Mouse (Mus musculus) adrenal gland, postnatal 10 days (tissue): ENCODE results near the gene Smyd3. TPM values are rescaled to one million over a fixed set of nuclear protein-coding genes. Genes with fewer than 3 reads are reported as not detected.

Experiments used
- DNase-seq: peaks from one replicate; pipeline ENCODE4 v3.0.0; 2021; ENCODE audit warnings: mixed read lengths
- long read RNA-seq, 2 experiments: library from polyadenylated mRNA; stranded (forward); transcript quantifications; one replicate each; pipeline ENCODE4 v2.0.0; 2021
- total RNA-seq, 2 experiments: library from RNA; stranded (reverse); gene quantifications; 2 replicates each; pipeline ENCODE4 v1.2.3; 2021

The Smyd3 gene
- 1 to 10 TPM; 6.0 to 8.0 TPM for total RNA-seq
- long read RNA-seq, experiment 1, partial matches to known transcripts, result 1 of 4 reads
- long read RNA-seq, experiment 1, other reads (novel, unspliced or antisense), result 1 of 4 reads
- long read RNA-seq, experiment 2, partial matches to known transcripts, result 1 of 2 reads
- long read RNA-seq, experiment 2, other reads (novel, unspliced or antisense), result 1 of 2 reads

- peak; percentile 89 for DNase-seq
Observed at GRCm38 (mm10) chr1:179517713-179518465, at the start of gene Smyd3. Smyd3 (minus strand) TSS chr1:179518041.

DNA sequence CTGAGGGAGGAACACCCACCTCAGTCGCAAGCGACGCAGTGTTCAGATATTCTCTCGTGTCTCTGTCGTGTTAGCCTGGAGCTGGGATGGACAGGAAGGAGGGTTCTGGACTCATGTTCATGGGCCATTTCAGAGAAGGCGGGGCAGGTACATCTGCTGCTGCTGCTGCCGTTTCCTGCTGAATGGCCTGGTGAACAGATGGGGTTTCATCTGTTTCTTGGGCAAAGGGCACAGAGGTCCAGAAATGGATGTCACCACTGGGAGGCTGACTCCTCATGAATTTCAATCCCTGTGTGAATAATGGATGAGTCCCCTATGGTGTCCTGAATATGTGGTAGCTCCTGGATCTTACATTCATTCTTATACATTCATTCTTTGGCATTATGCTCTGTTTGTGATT is 49.7 kb upstream of the Smyd3 start:
- DNase-seq, result no peak

- DNase-seq, result peak; percentile 72
Observed at GRCm38 (mm10) chr1:179563926-179564325, 46.1 kb upstream of the Smyd3 start.

- DNase-seq, result no peak
Observed at GRCm38 (mm10) chr1:179563211-179563610, 45.4 kb upstream of the Smyd3 start.

DNA sequence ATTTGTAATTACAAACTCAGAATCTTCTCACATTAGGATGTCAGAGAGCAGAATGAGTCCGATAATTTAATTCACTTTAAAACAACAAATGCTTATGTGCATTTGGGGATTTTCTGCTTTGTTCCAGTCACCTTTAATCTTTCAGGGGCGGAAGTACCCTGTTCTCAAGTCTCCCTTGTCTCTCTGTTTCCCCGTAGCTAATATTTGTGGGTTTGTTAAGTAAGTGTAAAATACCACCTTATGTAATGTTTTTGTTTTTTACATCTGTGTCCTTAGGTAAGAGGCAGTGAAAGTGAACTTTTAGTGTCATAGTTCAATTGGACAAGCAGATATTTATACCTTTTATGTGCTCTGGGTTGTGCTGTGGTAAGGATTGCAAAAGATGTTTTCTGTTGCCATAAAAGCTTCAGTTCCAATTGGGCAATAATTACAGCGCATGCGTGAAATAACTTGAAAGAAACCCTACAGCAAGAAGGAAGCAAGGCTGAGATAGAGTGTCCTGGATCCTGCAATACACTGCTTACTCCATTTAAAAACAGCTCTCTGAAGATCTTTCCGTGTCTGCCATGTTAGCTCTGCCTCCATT is 43.1 kb upstream of the Smyd3 start:
- no peak for DNase-seq

GRCm38 (mm10) chr1:179559446-179560194 is 41.8 kb upstream of the Smyd3 start:
- DNase-seq, result no peak

DNA sequence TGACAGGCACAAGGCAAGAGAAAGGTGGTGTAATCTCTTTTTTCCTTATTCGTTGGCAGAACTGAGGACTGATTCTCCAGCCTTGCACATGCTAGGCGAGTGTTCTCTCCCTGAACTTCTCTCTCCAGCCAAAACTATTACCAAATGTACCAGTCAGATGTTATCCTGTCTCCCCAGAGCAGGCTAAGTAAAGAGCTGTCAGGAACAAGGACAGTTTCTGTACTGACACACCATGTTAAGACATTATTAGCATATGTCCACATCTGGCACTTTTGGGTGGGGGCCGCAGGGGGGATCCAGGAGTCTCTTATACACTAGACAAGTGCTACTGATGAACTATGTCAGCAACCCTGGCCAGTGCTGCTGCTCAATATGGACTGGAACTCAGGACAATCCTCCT is 39.1 kb upstream of the Smyd3 start:
- DNase-seq, result no peak

- no peak for DNase-seq
Observed at GRCm38 (mm10) chr1:179553949-179554347, 36.1 kb upstream of the Smyd3 start.

DNA sequence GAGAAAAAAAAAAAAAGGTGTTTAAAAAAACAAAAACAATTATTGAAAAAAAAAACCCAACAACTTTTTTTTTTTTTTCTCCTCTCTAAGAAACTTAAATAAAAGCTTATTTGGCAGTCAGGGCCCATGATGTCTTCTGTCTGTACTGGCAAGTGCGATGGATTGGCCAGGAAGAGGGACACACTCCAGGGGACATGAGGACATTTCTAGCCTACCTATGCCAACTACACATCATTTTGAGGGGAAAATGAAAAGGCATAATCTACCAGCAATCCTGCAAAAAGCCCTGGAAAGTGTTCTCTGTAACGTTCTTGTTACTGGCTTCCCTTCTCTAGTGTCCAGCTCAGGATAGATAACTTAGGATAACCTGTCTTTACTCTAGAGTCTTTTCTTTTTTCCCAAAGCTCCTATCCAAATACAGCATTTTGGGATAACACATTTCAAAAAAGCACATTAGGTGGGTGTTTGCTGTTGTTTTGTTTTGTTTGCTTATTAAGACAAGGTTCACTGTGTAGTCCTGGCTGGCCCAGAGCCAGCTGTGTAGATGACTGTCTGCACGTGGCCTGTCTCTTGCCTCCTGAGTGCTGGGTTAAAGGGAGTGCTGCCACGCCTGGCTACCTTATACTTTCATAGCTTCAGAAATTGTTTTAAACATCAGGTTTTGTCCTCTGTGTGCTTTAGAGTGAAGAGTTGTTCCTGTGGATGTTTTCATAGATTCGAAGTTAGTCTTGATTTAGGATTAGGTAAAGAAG is 35.5 kb upstream of the Smyd3 start:
- no peak for DNase-seq

DNA sequence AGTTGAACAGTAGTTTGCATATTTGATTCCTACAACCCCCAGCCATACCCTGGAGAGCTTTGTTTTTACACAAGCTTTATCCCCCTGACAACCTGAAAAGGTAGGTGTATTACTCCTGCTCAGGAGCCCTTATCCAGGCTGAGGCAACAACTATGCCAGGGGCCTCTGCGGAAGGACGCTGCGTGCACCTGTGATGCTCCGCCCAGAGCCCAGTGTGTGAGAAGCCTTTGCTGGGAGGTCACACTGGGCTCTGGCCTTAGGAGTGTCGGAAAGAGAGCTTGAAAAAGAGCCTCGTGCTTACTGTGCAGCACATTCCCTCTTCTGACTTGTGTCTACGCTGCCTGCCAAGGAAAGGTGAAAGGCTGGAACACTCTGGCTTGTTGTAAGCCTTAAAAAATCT is 34.9 kb upstream of the Smyd3 start:
- DNase-seq, result no peak

DNA sequence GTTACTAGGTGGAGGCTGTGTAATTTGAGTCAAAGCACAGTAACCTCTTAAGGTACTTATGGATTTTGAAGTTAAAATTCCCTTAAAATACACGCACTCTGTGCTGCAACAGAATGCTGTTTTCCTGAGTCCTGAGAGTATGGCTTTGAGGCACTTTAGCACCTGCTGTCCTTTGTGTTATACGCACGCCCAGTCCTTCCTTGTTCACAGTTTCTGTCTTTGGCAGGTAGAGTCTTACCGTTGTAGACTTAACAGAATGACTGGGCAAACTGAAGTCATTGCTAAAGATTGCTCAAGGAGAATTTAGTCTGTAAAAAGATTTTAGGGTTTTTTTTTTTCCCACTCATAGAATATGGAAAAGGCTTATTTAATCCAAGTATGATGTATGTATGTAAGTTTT is 34.1 kb upstream of the Smyd3 start:
- no peak for DNase-seq

DNA sequence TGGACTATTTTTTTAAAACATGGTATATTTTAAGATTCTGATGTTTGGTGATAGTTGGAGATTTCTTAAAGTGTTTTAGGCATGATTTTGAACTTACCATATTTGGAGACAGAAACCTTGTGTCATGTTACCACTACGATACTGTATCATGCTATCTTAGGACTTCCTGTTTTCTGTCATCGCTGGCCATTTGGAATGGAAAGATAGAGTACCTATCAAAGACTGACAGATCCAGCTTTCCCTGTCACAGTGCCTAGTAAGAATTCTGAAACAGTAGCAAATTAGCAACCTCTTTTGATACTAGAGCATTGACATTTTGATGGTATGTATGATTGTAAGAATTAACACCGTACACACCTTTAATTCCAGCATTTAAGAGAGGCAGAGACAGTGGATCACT is 33.5 kb upstream of the Smyd3 start:
- DNase-seq, result no peak

- no peak for DNase-seq
Observed at GRCm38 (mm10) chr1:179548996-179549752, 31.3 kb upstream of the Smyd3 start.

DNA sequence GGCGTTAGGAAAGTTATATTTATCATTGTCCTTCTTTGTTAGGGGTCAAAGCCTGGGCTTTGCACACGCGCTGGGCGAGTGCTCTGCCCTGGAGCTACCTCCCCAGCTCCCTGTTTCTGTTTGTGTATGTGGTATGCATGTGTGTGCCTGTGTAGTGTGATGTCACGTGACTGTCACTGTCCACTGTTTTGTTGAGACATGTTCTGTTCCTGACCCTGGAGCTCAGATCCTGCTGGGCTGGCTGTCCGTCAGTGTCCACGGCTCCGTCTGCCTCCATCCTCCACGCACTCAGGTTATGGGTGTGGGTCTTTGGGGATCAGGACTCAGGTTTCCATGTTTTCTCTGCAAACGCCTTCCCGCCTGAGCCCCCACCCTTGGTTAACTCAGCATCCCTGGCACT is 30.4 kb upstream of the Smyd3 start:
- no peak for DNase-seq

DNA sequence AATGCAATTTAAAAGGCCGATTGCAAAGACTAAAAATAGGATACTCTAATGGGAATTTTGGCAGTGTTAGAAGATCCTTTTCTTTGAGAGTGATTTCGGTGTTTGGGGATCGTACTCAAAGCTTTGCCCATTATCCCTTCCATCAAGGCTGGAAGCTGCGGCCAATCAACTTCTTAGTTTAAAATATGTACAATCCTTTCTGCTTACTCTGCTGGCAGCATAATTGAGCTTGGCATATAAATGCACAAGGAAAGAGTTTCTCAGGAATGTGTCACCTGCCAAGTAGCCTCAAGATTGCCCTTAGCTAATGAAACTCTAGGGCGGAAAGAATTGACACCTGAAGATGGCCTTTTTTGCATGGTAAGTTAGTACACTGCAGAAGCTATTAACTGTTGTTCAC is 29.3 kb upstream of the Smyd3 start:
- no peak for DNase-seq

- DNase-seq, result no peak
Observed at GRCm38 (mm10) chr1:179546551-179546917, 28.7 kb upstream of the Smyd3 start.

- DNase-seq, result peak; percentile 99
Observed at GRCm38 (mm10) chr1:179545768-179546550, 28.1 kb upstream of the Smyd3 start, which contains the start of the genes Tfb2m and Cnst. Tfb2m (minus strand) TSS chr1:179546267. Cnst (plus strand) TSS chr1:179546370.

DNA sequence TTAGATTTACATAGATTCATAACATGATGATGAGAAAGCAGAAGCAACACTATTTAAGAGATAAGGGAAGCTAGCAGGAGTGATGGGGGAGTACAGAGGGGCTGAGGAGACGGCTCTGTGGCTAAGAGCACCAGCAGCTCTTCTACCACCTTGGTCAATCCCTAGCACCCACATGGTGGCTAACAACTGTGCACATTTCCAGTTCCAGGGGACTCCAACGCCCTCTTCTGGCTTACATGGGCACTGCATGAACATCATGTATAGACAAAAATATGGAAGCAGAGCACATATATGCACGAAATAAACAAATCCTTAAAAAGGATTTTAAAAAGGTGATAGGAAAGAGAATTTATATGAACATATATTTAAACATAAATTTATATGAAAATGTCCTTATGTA is 23.7 kb upstream of the Smyd3 start:
- no peak for DNase-seq

DNA sequence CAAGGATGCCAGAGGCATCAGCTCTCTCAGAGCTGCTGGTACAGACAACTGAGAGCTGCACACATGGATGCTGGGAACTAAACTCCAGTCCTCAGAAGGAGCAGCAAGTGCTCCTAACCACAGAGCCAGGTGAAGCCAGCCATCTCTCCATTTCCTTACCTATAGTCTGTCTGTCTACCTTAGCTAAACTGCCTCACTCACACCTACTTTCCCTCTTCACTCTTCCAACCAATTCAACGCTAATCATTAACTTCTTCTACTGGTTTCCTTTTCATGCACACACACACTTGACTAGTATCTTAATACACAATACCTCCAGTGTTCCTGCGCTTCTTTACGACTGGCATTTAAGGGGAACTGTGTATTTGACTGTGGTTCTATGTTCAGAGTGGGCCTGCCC is 22.0 kb upstream of the Smyd3 start:
- DNase-seq, result no peak

GRCm38 (mm10) chr1:179539054-179539453 is 21.2 kb upstream of the Smyd3 start:
- DNase-seq, result no peak

DNA sequence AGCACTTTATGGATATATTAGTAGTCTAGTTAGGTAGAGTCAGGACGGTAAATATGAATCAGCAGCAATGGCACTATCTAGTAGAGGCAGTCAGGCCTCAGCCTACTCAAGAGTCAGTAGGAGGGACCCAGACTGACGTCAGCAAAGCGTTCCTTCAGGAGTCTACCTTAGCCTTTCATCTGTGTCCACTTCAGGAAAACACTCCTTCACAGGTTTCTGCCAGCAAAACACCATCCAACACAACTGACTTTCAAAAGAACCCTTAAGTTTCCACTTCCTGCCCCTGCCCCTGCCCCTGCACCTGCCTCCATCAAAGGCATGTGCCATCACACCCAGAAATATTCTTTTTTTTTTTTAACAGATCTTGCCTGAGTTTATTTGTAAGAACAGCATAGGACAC is 2.1 kb upstream of the Smyd3 start:
- no peak for DNase-seq
